Mouse (Mus musculus) lung, postnatal 0 days (tissue): ENCODE data around the gene Arfgap2.

Source experiments
- CTCF ChIP-seq: IDR thresholded peaks from 2 replicates; pipeline ENCODE4 v1.5.1; 2016; ENCODE audit warnings: antibody characterized with exemption, mild to moderate bottlenecking
- EP300 ChIP-seq: IDR thresholded peaks from 2 replicates; pipeline ENCODE4 v1.6.1; 2016; ENCODE audit warnings: antibody characterized with exemption, mild to moderate bottlenecking, control low read depth

- no peak for TF ChIP-seq CTCF
- TF ChIP-seq EP300: no peak
Measured at GRCm38 (mm10) chr2:91252512-91252911, 12.3 kb upstream of the Arfgap2 start.
